Mouse (Mus musculus) ES-Bruce4 (cell line): Measurements from ENCODE around the gene Ccdc13. TPM values are rescaled to one million over a fixed set of nuclear protein-coding genes. Genes with fewer than 3 reads are reported as not detected.

ENCODE experiments used
- H3K27ac ChIP-seq: 2 replicates; pipeline ENCODE4 v1.5.1; 2012; ENCODE audit warnings: low read length, inconsistent platforms; ENCODE audit not compliant: insufficient read depth
- H3K27me3 ChIP-seq: 2 replicates; pipeline ENCODE4 v1.6.1; 2012; ENCODE audit warnings: mild to moderate bottlenecking, low read length, inconsistent platforms; ENCODE audit not compliant: control insufficient read depth, poor library complexity, insufficient read depth, severe bottlenecking
- H3K36me3 ChIP-seq: 2 replicates; pipeline ENCODE4 v1.6.1; 2012; ENCODE audit warnings: inconsistent platforms, mild to moderate bottlenecking, low read length, moderate library complexity; ENCODE audit not compliant: control insufficient read depth, poor library complexity, insufficient read depth, severe bottlenecking
- H3K4me1 ChIP-seq: one replicate; pipeline ENCODE4 v1.8.1; 2011; ENCODE audit warnings: low read length; ENCODE audit not compliant: control insufficient read depth, insufficient read depth
- H3K4me3 ChIP-seq: 2 replicates; pipeline ENCODE4 v1.5.1; 2011; ENCODE audit warnings: low read depth, mild to moderate bottlenecking, low read length
- H3K9ac ChIP-seq: 2 replicates; pipeline ENCODE4 v1.6.1; 2012; ENCODE audit warnings: low read depth, mild to moderate bottlenecking, inconsistent platforms; ENCODE audit not compliant: poor library complexity, severe bottlenecking
- H3K9me3 ChIP-seq: replicated peaks from 2 replicates; pipeline ENCODE4 v1.6.1; 2012; ENCODE audit warnings: mild to moderate bottlenecking, low read length, inconsistent platforms; ENCODE audit not compliant: control insufficient read depth, poor library complexity, insufficient read depth, severe bottlenecking
- CTCF ChIP-seq: IDR thresholded peaks from one replicate; pipeline ENCODE4 v1.8.1; 2011; ENCODE audit warnings: low read depth, low read length
- EP300 ChIP-seq: IDR thresholded peaks from 2 replicates; pipeline ENCODE4 v1.6.1; 2011; ENCODE audit warnings: low read depth, low read length; ENCODE audit not compliant: insufficient read depth
- POLR2A ChIP-seq: IDR thresholded peaks from one replicate; pipeline ENCODE4 v1.8.1; 2011; ENCODE audit warnings: low read length; ENCODE audit not compliant: insufficient read depth
- polyA plus RNA-seq: library from polyadenylated mRNA; stranded (reverse); fragments of >200 nt; gene quantifications from 2 replicates; pipeline ENCODE4 v1.2.4, GENCODE M21; 2011; ENCODE audit warnings: low read depth; ENCODE audit not compliant: missing spikeins, insufficient read depth, insufficient read length

The Ccdc13 gene
- polyA plus RNA-seq, 1 experiment, result 0.85 TPM

DNA sequence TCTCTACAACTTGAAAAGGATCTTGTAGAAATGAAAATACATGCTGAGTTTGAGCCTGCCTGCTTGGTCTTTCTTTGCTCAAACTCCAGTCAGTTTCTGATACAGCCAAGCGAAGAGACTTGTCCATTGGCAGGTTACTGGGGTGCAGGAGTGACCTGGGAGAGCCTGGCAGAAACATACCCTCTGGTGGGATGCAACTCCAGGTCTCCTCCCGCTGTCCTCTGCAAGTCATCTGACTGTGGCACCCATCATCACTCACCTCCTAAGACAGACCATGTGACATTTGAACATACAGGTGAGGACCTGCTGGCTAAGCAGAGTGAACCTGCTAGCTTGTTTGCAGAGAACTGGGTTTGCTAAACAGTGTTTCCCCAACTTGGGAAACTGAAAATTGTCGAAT, 82.5 kb downstream of the Ccdc13 start:
- no peak overlapping the region for H3K27ac ChIP-seq
- no peak overlapping the region for H3K4me3 ChIP-seq
- no peak for TF ChIP-seq CTCF
- TF ChIP-seq POLR2A, result no peak
- TF ChIP-seq EP300, result no peak
- peaks cover 3% of the 10 kb centered on the region for H3K4me1 ChIP-seq
- H3K9me3 ChIP-seq, result no peaks in the 10 kb centered on the region
- H3K27me3 ChIP-seq, result no peaks in the 10 kb centered on the region
- no peak overlapping the region for H3K9ac ChIP-seq
- H3K36me3 ChIP-seq, result peaks cover 21% of the 10 kb centered on the region

DNA sequence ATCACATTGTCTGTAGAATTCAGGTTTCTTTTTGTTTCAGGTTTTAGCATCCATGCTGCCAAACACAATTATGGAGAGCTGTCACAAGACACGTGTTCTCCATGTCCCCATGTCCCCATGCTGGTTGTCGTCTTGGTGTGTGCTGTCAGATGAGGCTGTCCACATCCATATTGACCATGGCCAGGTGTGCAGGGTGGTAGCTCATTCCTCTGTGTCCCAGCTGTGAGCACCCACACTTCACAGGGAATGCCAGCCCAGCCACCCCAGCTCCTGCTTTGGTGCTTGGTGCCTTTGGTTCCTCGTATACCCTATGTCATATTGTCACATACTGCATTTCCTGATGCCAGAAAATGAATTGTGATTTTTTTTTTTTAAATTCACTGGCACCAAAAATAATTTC, 84.6 kb downstream of the Ccdc13 start:
- no peaks in the 10 kb centered on the region for H3K27me3 ChIP-seq
- H3K9me3 ChIP-seq, result no peaks in the 10 kb centered on the region
- H3K4me3 ChIP-seq, result no peak overlapping the region
- H3K36me3 ChIP-seq, result peaks cover 42% of the 10 kb centered on the region
- no peak overlapping the region for H3K27ac ChIP-seq
- TF ChIP-seq CTCF, result no peak
- H3K9ac ChIP-seq, result no peak overlapping the region
- H3K4me1 ChIP-seq, result no peaks in the 10 kb centered on the region

DNA sequence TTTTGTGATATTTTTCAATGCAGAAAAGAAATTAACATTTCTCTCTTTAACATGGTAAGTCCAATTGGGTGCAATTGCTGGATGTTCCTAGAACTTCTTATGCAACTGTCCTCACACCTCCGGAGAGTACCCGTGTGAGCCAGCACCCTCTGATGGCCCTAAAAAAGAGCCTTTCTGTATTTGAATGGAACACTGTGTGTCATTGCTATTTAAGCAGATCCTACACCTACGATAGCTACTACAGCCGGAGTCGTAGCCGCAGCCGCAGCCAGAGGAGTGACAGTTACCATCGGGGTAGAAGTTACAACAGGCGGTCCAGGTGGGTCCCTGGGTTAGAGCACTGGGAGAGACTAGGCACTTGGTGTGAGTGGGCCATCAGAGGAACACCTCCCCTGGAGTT, 86.5 kb downstream of the Ccdc13 start:
- Histone ChIP-seq H3K36me3 (peaks cover 60% of the 10 kb centered on the region), H3K9me3 (no peaks in the 10 kb centered on the region), H3K4me1 (no peaks in the 10 kb centered on the region), H3K9ac (no peak overlapping the region), H3K27me3 (no peaks in the 10 kb centered on the region), H3K4me3 (no peak overlapping the region), H3K27ac (no peak overlapping the region)
- TF ChIP-seq CTCF, result no peak
- no peak for TF ChIP-seq EP300
- no peak for TF ChIP-seq POLR2A

Other genes starting within 250 kb of the Ccdc13 start
- gene Lyzl4, start 197.4 kb downstream of the Ccdc13 start, polyA plus RNA-seq, result not detected in 2 replicates
- 0.23 and 0.28 TPM in 2 replicates for gene Vipr1, start 196.7 kb downstream of the Ccdc13 start, polyA plus RNA-seq
- 10.3 and 12.1 TPM in 2 replicates for gene Sec22c, start 134.0 kb downstream of the Ccdc13 start, polyA plus RNA-seq
- gene Ss18l2, start 129.1 kb downstream of the Ccdc13 start, polyA plus RNA-seq, result 51.6 and 51.9 TPM in 2 replicates
- gene Nktr, start 120.3 kb downstream of the Ccdc13 start, polyA plus RNA-seq, result 109 and 117 TPM in 2 replicates
- 5.9 and 6.5 TPM in 2 replicates for gene Zfp651, start 80.1 kb downstream of the Ccdc13 start, polyA plus RNA-seq
- gene Klhl40, start 61.9 kb downstream of the Ccdc13 start, polyA plus RNA-seq, result 0.27 TPM in 1 of 2 replicates, not detected in the other
- gene Hhatl, start 47.0 kb downstream of the Ccdc13 start, polyA plus RNA-seq, result not detected in 2 replicates
- 76.5 and 78.5 TPM in 2 replicates for gene Higd1a, start 18.9 kb upstream of the Ccdc13 start, polyA plus RNA-seq
- gene Ackr2, start 58.9 kb upstream of the Ccdc13 start, polyA plus RNA-seq, result not detected in 2 replicates
- not detected in 2 replicates for gene Cyp8b1, start 76.8 kb upstream of the Ccdc13 start, polyA plus RNA-seq
- gene Fam198a, start 111.5 kb upstream of the Ccdc13 start, polyA plus RNA-seq, result not detected in 2 replicates
- 7.5 and 7.9 TPM in 2 replicates for gene Pomgnt2, start 157.6 kb upstream of the Ccdc13 start, polyA plus RNA-seq